Mouse (Mus musculus) erythroblast, embryonic 14.5 days (primary cell): ENCODE data around the gene Pde10a.

Experiments used
- GATA1 ChIP-seq: IDR thresholded peaks from 2 replicates; pipeline ENCODE4 v1.6.1; 2012; ENCODE audit warnings: low read length, inconsistent platforms, mixed read lengths
- TAL1 ChIP-seq: IDR thresholded peaks from 3 replicates; pipeline ENCODE4 v1.6.1; 2012; ENCODE audit warnings: low read length, inconsistent platforms, mixed read lengths

- TF ChIP-seq TAL1 (no peak), GATA1 (no peak)
Observed at GRCm38 (mm10) chr17:8493461-8493860, 31.7 kb upstream of the Pde10a start.
